Mouse (Mus musculus): ENCODE data around the gene Bcl7a.

GRCm38 (mm10) chr5:123326751-123327148, 16.9 kb upstream of the Bcl7a start:
- TF ChIP-seq CTCF (IDR thresholded peaks at IDR 0.05), result no peak
- TF ChIP-seq POLR2A (IDR thresholded peaks at IDR 0.05; ENCODE audit: insufficient read depth, low read depth, low read length), result no peak
- no peak for TF ChIP-seq EP300 (IDR thresholded peaks at IDR 0.05; ENCODE audit: insufficient read depth, low read depth, low read length)
